Mouse (Mus musculus): ENCODE measurements around the gene Mybpc1.

DNA sequence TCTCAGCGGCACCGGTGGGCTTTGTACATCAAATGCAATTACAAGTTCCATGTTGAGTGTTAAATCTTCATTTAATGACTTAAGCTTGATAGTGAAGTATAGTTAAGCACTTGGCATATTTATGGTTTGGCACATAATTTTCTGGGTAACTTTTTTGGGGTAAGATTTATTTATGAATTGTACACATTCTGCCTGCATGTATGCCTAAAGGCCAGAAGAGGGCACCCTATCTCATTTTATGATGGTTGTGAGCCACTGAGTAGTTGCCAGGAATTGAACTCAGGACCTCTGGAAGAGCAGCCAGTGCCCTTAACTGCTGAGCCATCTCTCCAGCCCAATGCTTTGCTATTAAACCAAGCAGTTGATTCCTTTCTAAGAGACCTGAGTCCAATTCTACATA is 52.2 kb downstream of the Mybpc1 start:
- TF ChIP-seq POLR2A (IDR thresholded peaks at IDR 0.05; ENCODE audit: insufficient read depth, low read depth, low read length): no peak
- no peak for TF ChIP-seq CTCF (IDR thresholded peaks at IDR 0.05; ENCODE audit: insufficient read depth, low read depth, low read length)

All from olfactory bulb, adult 2 months (tissue).